Mouse (Mus musculus): ENCODE measurements around the gene Rabac1. TPM values are rescaled to one million over a fixed set of nuclear protein-coding genes. Genes with fewer than 3 reads are reported as not detected.

The Rabac1 gene
- 801 TPM for polyA plus RNA-seq (2017; shearing (Covaris generic))

GRCm38 (mm10) chr7:24971972-24972893 lies at the start of gene Rabac1:
Rabac1 (minus strand) TSS chr7:24972754.

DNA sequence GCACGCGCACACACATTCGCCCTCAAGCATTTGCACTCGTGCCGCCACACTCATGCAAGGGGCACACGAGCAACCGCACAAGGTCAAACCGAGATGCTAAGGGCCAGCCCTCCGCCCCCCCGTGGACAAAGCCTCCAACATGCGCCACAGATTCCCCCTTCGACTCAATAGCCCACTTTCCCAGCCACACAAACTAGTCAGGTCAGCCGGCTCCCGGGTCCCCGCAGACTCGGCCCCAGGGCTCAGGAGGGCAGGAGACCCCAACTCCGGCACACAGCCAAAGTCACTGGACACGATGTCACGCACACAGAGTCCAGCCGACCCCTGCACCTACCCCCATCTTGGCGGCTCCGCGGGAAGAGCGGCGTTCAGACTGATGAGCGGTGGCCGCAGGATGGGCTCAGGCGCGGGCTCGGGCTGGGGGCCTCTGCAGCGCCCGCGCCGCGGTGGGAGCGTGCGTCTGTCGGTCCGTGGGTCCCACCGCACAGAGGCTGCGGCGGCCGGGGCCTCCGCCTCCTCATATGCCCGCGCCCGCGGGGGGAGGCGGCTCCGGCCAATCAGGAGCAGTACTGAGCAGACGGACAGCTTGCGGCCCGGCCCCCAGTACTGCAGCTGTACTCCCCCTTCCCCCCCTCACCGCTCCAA lies 33.0 kb upstream of the Rabac1 start, which contains the start of gene Atp1a3:
TSS of gene Atp1a3 (minus strand) at position 538 of the 645 bp plus-strand sequence.

DNA sequence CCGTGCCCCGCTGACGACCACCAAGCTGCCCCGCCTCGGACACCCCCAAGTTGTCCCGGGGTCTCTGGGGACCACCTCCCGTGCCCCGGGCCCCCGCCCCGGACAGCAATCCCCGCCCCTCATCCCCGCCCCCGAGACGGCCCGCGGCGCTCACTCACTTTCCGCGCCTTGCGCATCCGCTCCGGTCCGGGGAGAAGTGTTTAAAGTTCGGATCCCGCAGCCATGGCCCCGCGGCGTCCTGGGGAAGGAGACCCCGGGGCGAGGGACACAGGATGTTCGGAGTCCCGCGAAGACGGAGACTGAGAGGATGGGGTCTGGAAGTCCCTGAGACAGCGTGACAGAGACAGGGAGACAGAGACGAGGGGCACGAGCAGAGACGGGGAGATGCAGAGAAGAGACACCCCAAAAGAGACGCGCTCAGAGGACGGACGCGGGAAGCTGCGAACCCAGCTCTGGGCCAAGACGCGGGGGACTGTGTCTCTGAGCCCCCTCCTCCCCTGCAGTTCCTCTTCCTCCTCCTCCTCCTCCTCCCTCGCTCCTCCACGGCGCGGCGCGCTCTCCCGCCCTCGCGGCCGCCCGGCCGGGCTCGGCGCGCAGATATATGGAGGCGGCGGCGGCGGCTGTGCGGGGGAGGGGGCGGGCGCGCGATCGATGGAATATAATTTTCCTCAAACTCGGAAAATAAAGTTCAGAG lies 28.1 kb downstream of the Rabac1 start, which contains the start of gene Gm4881:
TSS of gene Gm4881 (minus strand) at position 238 of the 694 bp plus-strand sequence.

Other genes starting within 250 kb of the Rabac1 start
- gene Gm4763, start 245.8 kb downstream of the Rabac1 start, polyA plus RNA-seq (2017; shearing (Covaris generic)) = not detected
- gene Cd177, start 212.4 kb downstream of the Rabac1 start, polyA plus RNA-seq (2017; shearing (Covaris generic)) = 0.62 TPM
- not detected for gene Ceacam10, start 195.5 kb downstream of the Rabac1 start, polyA plus RNA-seq (2017; shearing (Covaris generic))
- gene Gm9844, start 110.5 kb downstream of the Rabac1 start, polyA plus RNA-seq (2017; shearing (Covaris generic)) = 19.4 TPM
- gene Lypd4, start 102.8 kb downstream of the Rabac1 start, polyA plus RNA-seq (2017; shearing (Covaris generic)) = not detected
- gene Dmrtc2, start 102.7 kb downstream of the Rabac1 start, polyA plus RNA-seq (2017; shearing (Covaris generic)) = not detected
- 6,689 TPM for gene Rps19, start 88.4 kb downstream of the Rabac1 start, polyA plus RNA-seq (2017; shearing (Covaris generic))
- gene Cd79a, start 75.4 kb downstream of the Rabac1 start, polyA plus RNA-seq (2017; shearing (Covaris generic)) = 7.3 TPM
- gene Arhgef1, start 69.8 kb downstream of the Rabac1 start, polyA plus RNA-seq (2017; shearing (Covaris generic)) = 593 TPM
- not detected for gene Gm4881, start 28.3 kb downstream of the Rabac1 start, polyA plus RNA-seq (2017; shearing (Covaris generic))
- gene Atp1a3, start 33.2 kb upstream of the Rabac1 start, polyA plus RNA-seq (2017; shearing (Covaris generic)) = 4.7 TPM
- 4.4 TPM for gene Grik5, start 99.6 kb upstream of the Rabac1 start, polyA plus RNA-seq (2017; shearing (Covaris generic))
- 22.0 TPM for gene Zfp574, start 99.8 kb upstream of the Rabac1 start, polyA plus RNA-seq (2017; shearing (Covaris generic))
- 124 TPM for gene Pou2f2, start 207.0 kb upstream of the Rabac1 start, polyA plus RNA-seq (2017; shearing (Covaris generic))
- gene Dedd2, start 247.9 kb upstream of the Rabac1 start, polyA plus RNA-seq (2017; shearing (Covaris generic)) = 45.4 TPM
- 4.5 TPM for gene Zfp526, start 248.7 kb upstream of the Rabac1 start, polyA plus RNA-seq (2017; shearing (Covaris generic))